Mouse (Mus musculus): Measurements from ENCODE around the gene Map3k14.

DNA sequence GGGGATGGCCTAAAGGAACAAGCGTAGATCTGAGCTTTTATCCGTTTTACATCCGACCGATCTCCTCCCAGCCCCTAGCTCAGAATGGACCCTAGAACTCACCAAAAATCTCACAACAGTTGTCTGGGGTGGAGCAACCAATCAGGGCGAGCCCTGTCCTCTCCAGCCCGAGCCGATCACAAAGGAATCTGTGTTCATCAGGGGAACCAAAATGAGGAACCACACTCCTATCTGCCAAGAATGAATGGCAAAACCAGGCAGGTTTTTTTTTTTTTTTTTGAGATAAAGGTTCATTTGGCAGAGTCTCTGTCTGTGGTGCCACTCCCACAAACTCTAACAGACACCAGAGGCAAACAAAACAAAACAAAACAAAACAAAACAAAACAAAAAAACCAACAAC is 2.1 kb downstream of the Map3k14 start:
- TF ChIP-seq CTCF (conservative IDR thresholded peaks at IDR 0.05; ENCODE audit: low read length), result no peak
- no peak for TF ChIP-seq POU5F1 (IDR thresholded peaks at IDR 0.05; ENCODE audit: borderline replicate concordance, low read length)
- TF ChIP-seq NANOG (IDR thresholded peaks at IDR 0.05; ENCODE audit: borderline replicate concordance, low read length), result no peak
